Mouse (Mus musculus) ovary, adult 2 months (tissue): Measurements from ENCODE around the gene Serpina1a. TPM values are rescaled to one million over a fixed set of nuclear protein-coding genes. Genes with fewer than 3 reads are reported as not detected.

Source experiments
- polyA plus RNA-seq: library from polyadenylated mRNA; depleted of rRNA; stranded (reverse); fragments of >200 nt; gene quantifications from 2 replicates; pipeline ENCODE4 v1.2.3, GENCODE M21; 2012; rRNA removed

The Serpina1a gene
- polyA plus RNA-seq, result 3.1 and 10.7 TPM in 2 replicates

DNA sequence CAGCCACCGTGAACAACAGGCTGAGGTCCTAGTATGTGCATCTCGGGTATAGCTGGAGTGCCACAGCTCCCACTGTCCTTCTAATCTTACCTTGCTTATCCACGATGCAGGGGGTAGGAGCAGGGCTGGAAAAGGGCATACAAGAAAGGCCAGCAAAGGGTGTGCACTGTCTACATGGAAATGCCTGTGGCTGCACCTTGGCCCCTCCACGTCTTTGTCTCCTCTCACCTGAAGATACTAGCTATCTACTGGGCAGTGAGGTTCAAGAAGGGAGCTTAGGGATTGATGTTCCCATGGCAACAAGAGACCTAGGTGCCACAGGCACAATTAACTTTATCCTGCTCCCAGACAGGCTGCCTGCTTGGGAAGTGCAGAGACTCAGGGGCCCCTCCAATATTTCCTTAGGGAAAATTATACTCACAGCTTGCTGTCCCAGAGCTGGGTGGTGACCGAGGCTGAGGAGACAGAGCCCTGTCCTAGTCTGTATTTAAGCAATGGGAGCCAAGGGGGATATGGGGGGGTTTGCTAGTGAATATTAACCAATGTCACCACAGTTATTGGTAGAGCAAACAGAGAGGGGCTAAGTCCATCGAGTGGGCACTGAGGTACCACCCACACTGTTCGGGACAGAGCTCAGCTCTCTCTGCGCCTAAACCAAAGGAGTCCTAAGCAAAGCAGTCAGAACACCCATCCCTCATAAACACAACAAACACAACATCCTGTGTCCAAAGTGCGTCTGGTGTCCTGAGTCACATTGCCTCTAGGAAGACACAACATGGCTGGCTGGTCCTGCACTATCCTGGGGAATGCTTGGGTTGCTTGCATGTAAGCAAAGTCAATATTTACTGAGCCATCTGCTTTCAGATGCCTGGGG is at the start of gene Serpina1a:
TSS of gene Serpina1a (minus strand) at position 462 of the 874 bp plus-strand sequence.

DNA sequence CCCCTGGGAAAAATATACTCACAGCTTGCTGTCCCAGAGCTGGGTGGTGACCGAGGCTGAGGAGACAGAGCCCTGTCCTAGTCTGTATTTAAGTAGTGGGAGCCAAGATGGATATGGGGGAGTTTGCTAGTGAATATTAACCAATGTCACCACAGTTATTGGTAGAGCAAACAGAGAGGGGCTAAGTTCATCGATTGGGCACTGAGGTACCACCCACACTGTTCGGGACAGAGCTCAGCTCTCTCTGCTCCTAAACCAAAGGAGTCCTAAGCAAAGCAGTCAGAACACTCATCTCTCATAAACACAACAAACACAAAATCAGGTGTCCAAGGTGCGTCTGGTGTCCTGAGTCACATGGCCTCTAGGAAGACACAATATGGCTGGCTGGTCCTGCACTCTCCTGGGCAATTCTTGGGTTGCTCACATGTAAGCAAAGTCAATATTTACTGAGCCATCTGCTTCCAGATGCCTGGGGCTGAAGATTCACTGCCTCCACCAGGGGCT is 41.5 kb upstream of the Serpina1a start, which contains the start of gene Serpina1c:
TSS of gene Serpina1c (minus strand) at position 51 of the 504 bp plus-strand sequence.

DNA sequence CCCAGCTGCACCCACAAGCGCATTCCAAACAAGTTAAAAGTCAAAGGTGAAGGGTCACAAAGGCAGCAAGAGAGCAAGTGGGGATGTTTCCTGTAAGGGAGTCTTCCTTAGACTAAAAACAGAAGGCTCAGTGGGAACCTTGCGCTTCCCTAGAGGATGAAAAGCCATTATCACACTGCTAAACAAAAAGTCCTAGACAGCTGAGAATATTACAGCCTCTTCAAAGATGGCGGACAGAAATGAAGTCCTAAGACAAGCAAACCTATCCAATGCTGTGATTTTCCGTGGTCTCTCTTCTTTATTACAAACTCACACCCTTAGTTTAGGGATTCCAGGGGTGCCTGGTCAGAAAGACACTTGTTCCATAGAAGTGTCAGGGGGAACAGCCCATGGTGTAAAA is 33.1 kb downstream of the Serpina1a start, which contains the start of gene Serpina1b:
TSS of gene Serpina1b (minus strand) at position 101 of the 400 bp plus-strand sequence.

Other genes with a start within 250 kb of the Serpina1a start
- 0.05 TPM in 1 of 2 replicates, not detected in the other for gene Serpina10, start 232.1 kb downstream of the Serpina1a start, polyA plus RNA-seq
- gene Serpina6, start 206.3 kb downstream of the Serpina1a start, polyA plus RNA-seq, result 0.29 TPM in 1 of 2 replicates, not detected in the other
- not detected in 2 replicates for gene Serpina16, start 187.4 kb downstream of the Serpina1a start, polyA plus RNA-seq
- gene Serpina1f, start 168.0 kb downstream of the Serpina1a start, polyA plus RNA-seq, result 0.08 and 0.15 TPM in 2 replicates
- gene Serpina1d, start 90.0 kb downstream of the Serpina1a start, polyA plus RNA-seq, result 0.96 and 2.1 TPM in 2 replicates
- gene Serpina1b, start 33.2 kb downstream of the Serpina1a start, polyA plus RNA-seq, result 1.9 and 8.0 TPM in 2 replicates
- gene Serpina1c, start 41.3 kb upstream of the Serpina1a start, polyA plus RNA-seq, result 0.98 and 4.0 TPM in 2 replicates
- 88.5 and 120 TPM in 2 replicates for gene Serpina1e, start 95.4 kb upstream of the Serpina1a start, polyA plus RNA-seq
- gene Serpina11, start 126.4 kb upstream of the Serpina1a start, polyA plus RNA-seq, result 0.18 and 0.34 TPM in 2 replicates
- gene Serpina9, start 150.2 kb upstream of the Serpina1a start, polyA plus RNA-seq, result 0.40 and 0.45 TPM in 2 replicates
- gene Serpina12, start 180.9 kb upstream of the Serpina1a start, polyA plus RNA-seq, result not detected in 2 replicates
- 35.5 and 59.1 TPM in 2 replicates for gene Serpina5, start 237.6 kb upstream of the Serpina1a start, polyA plus RNA-seq
- gene Serpina3a, start 249.2 kb upstream of the Serpina1a start, polyA plus RNA-seq, result 0.32 and 0.51 TPM in 2 replicates